Mouse (Mus musculus) urinary bladder, postnatal 25 days (tissue): ENCODE data around the gene Rrad.

Experiments used
- DNase-seq: peaks from one replicate; pipeline ENCODE4 v3.0.0; 2022; ENCODE audit warnings: low spot score

Rrad gene

DNA sequence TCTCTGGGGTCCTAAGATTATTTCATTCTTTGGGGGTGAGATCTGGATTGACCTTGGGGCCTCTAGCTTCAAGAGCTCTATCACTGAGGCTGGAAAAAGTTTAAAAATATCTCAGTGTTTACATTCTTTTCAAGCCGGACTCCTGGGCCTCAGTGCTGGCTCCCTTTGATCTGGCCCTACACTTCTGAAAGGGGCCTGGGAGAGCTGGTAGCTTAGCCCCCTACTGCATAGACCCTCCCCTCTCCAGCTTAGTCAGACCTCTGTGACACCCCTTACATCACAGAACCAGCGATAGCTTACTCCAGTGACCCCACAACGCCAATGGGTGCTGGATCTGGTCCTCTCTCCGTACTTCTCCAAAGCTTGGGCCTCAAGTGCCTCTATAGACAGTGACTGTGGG lies 19.5 kb downstream of the Rrad start:
- no peak for DNase-seq

DNA sequence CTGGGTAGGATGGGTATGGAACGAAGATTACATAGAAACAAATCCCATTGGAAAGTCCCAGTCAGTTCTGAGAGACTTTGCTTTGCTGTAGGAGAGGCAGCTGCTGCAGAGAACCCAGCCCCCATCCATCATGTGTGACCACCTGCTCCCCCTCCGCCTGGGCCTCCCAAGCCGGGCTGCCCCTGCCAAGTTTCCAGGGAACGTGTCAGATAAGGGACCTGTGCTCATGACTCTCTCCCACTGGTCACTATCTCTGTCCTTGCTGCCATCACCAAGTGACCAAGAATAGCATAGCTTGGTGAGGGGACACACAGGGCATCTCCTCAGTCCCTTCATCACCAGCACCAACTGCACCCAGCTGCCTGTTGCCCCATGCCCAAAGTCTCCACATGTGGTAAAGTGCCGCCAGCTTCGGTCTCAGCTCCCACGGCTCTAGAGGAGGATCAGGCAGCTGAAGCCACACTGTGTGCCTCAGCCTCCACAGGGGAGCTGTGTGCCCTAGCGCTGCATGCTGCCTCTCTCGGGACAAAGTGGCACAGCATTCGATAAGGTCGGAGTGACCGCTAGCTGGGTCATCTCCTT lies 20.9 kb downstream of the Rrad start:
- no peak for DNase-seq

DNA sequence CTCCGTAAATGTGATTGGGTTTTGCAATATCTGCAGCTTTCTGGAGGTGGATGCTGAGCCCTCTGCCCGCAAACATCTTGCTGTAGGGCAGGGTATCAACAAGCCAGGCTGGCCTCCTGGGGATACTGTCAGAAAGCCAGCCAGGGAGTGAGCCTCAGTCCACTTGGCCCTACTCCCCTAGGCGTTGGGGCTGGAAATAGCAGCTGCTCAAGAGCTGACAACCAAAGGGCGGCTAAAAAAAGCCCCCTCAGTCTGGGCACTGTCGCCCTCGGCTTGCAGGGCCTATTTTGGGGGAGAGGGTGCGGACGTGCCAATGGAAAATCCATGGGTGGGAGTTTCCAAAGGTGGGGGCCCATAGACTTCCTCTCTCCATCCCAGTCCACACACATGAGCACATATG lies 21.9 kb downstream of the Rrad start:
- DNase-seq, result no peak

DNA sequence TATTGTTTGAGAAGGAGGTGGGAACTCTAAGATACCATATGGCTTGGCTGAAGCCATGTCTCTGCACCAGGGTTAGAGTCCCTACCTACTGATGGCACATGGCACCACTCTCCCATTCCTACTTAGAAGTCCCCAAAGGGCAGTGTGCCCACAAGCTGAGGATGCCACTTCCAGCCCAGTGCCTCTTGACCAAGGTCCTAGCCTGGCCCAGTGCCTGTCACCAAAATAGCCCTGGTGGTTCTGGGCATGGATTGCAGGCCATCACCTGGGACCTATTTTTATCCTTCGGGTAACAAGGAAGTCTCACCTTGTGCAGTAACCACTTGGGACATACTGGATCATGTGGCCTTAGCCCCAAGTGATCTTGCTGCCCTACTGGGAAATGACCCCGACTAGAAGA lies 23.2 kb downstream of the Rrad start:
- no peak for DNase-seq

DNA sequence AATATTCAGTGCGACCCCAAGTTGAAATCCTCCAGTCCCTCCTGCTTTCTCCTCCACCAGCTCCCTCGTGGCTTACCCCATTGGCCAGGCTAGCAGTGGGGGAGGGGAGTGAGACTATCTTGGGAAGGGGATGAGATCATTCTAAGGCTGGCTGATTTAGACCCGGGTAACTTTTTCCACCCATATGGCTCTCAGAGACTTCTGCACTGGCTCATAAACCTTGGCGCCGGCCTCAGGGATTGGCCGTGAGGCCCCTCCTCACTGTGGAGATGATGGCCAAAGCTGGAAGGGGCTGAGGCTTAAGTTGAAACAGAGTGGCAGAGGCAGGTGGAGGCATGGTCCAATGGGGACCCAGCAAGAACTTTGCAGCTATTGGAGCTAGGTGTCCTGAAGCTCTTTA lies 24.8 kb downstream of the Rrad start:
- no peak for DNase-seq

DNA sequence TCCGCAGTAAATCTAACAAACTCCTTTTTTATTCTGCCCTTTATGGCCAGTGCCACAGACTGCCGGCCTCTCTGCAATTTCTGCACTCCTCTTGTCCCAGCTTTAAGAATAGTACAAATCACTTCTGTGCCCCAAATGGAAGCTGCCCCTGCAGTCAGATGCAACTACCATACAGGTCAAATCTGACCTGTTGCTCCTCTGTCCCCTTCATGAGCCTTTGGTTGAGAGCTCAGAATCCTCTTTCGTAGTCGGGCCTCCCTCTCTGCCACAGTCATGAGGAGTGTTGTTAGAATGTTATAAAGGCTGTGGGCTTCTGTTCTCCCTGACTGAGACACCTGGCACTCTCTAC lies 27.9 kb downstream of the Rrad start:
- no peak for DNase-seq

DNA sequence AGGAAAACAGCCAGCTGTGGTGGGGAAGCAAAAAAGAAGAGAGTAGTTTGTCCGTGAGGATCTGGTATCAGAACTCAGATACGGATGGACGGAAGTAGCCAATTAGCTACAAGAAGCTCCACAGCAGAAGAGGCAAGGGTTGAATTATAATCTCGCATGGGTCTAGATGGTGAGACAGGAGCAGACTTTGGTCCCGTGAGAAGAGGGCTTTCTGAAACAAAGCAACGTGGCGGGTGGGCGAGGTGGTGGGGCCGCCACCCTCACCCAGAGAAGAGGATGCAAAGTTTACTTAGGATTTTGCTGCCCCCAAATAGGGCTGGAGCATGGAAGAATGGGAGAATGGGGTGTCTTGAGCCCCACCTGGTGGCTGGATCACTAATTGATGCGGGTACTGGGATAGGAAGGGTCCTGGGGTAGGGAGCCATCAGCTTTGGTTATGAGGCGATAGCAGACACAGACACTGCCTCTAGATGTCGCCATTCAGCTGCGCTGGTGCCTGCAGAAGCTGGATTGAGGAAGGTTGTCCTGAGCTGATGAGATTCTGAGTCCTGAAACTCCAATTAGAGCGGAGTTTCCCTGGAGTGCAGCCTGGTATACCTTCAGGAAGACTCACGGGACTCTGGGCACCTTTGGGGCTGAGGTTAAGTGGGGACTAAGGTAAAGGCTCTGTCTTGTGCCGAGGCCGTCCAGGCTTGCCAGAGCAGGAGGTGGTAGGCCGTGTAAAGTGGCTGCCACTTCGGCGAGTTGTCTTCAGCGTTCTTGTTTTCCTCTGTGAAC lies 28.5 kb downstream of the Rrad start:
- DNase-seq, result peak; percentile 62

DNA sequence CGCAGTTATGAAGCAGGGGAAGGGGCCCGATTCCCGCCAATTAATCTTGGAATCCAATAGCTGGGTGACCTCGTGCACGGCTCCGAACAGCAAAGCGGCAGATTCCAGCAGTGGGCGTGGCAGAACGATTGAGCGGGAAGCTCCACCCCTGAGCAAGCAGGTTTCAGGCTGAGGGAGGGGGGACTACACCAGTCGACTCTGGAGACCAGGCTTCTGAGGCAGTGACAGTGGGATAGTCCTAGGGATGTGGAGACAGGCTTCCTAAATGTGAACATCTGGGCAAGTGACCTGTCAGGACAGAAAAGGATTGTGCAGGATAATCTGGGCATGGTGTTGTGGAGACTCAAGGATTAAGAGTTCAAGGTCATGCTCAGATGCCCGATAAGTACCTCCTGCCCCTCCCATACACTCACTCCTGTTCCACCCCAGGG lies 29.2 kb downstream of the Rrad start:
- no peak for DNase-seq

DNA sequence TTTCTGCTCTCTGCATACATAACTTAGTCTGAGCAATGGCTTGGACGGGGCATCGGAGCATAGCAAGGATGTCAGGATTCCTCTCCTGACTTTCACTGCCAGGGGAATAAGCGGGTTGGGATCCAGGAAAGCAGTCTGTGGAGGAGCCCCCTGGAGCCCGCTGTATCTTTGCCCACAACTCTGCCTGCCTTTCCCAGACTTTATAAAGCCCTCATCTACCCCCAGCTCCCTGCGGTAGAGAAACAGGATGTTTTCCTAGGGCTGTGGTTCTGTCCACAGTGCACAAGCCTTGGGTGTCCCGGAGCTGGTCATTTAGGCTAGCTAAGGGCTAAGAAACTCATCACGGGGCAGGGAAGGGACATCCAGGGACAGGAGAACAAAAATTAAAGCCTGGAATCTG lies 29.7 kb downstream of the Rrad start:
- no peak for DNase-seq

DNA sequence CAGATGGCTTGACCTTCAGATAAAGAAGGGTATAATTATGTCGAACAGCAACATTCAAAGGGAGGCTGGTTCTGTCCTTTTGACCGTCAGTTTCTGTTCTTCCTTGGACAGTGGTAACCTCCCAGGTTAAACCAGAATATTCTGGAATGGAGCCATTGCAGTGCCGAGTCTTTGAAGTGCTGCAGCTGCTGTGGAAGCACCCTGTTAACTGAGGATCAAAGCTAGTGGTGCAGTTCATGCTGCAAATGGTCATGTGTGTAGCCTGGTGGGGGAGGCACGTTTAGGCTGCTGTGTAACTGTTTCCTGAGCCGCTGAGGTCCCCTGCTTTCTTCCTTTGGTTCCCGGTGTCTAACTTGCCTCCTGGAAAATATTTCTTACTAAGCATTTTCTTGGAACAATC lies 32.6 kb downstream of the Rrad start:
- no peak for DNase-seq

DNA sequence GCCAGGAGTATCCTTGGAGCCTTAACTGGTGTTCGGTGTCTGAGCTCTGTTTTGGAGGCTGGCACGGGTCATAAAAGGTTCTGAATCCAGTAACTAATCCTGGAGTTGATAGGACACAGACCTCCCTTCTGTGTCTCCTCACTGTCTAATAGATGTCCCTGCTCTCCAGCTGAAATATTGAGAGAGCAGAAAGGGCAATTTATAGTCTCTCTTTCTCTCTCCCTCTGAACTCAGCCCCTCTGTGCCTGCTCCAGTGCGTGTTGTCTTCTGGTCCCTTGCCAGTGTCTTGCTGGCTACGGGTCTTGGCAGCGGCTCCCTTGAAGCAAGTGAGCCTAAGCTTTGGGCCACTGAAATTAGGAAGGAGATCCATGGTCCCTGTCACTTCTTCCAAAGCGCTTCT lies 33.5 kb downstream of the Rrad start:
- no peak for DNase-seq

DNA sequence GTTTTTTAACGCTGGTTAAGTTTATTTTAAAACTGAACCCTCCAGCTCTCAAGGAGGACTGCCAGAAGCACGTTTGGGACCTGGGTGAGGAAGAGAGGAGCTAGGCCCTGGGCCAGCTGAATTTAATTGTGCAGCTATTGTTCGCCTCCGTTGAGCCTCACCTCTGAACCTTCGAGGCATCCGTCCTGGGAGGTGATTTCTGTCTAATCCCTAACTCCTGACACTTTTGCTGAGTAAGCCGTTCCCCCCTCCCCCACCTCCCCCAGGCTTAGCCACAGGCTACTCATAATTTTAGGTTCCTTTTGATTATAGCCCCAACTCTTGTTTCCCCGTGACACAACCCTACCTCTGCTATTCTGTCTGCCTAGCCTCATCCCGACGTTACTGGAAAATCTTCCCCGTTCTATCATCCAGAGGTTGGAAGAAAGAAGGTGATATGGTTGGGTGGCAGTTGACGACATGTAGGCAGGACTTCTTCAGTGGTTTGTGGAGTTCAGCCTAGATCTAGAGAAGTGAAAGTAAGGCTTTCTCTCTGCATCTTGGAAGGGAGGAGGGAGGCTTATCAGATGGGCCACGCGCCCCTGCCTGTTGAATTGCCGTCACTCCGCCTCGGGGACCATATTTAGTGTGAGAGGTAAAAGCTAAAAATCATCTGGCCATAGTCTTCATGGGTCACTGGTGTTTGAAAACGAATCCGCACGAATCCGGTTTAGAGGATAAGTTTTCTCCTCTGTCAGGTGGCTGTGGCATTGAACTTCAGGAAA lies 35.2 kb downstream of the Rrad start:
- no peak for DNase-seq

DNA sequence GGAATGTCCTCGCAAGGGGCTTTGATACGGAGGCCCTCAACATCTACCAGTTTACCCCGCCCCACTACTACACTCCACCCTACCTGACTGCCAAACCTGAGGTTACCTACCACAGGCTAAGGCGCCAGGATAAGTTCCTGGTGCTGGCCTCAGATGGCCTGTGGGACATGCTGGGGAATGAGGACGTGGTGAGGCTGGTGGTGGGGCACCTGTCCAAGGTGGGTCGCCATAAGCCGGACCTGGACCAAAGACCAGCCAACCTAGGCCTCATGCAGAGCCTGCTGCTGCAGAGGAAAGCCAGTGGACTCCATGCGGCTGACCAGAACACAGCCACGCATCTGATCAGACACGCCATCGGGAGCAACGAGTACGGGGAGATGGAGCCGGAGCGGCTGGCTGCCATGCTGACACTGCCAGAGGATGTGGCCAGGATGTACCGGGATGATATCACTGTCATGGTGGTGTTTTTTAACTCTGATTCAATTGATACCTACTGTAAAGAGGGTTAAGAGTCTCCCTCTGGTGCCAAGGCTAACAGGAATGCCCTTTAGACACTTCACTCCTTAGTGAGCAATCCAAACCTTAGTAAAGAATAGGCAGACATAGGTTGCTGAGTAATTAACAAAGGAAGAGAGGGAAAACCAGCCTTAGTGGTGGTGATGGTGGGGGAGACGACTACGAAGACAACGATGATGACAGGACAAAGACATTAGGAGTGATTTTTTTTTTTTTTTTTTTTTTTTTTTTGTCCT lies 36.3 kb downstream of the Rrad start:
- no peak for DNase-seq

DNA sequence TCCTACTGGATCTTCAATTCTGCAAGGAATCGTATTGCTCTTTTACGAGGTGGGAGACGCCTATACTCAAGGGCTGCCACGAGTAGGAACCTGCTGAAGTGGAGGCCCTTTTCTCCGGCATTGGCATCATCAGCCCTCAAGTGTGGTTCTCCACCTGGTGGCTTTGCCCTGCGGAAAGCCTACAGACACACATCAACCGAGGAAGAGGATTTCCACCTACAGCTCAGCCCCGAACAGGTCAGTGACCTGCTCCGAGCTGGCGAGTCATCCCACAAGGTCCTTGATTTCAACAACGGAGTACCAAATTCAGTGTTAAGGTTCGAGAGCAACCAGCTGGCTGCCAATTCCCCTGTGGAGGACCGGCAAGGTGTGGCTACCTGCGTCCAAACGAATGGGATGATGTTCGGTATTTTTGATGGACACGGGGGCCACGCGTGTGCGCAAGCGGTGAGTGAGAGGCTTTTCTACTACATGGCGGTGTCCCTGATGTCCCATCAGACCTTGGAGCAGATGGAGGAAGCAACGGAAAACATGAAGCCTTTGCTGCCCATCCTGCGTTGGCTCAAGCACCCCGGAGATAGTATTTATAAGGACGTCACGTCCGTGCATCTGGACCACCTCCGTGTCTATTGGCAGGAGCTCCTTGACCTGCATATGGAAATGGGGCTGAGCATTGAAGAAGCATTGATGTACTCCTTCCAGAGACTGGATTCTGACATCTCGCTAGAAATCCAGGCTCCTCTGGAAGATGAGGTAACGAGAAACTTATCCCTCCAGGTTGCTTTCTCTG lies 37.4 kb downstream of the Rrad start:
- DNase-seq, result no peak

DNA sequence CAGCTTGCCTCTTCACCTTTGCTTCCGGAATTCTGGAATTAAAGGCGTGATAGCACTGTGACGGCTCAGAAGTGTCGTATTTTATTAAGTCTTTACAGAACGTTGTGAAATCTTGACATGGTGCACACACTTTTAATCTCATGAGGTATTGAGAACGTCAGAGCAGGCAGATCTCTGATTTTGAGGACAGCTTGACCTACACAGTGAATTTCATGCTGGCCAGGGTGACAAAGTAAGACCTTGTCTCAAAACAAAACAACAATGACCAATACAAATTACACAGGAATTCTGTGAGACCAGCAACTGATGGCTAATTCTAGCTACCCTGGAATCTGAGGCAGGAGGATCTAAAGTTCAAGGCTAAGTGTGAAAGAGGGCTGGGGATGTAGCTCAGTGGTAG lies 38.6 kb downstream of the Rrad start:
- DNase-seq, result no peak

DNA sequence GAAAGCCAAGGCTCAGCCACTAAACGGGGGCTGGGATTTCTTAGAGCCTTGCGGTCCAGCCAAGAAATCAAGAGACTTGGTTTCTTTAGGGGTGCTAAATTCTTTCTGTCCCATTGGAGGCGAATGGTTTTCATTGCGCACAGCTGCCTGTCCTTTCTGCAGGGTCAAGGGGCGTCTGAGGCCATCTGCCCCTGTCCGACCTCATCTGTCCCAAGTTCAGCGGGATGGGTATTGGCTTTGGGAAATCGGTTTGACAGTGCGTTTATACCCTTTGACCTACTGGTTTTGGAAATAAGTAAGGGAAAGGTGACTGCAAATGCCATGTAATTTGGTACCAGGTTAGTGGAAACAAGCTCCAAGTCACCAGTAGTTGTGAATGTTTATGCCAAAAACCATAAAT lies 39.3 kb downstream of the Rrad start:
- DNase-seq, result no peak

DNA sequence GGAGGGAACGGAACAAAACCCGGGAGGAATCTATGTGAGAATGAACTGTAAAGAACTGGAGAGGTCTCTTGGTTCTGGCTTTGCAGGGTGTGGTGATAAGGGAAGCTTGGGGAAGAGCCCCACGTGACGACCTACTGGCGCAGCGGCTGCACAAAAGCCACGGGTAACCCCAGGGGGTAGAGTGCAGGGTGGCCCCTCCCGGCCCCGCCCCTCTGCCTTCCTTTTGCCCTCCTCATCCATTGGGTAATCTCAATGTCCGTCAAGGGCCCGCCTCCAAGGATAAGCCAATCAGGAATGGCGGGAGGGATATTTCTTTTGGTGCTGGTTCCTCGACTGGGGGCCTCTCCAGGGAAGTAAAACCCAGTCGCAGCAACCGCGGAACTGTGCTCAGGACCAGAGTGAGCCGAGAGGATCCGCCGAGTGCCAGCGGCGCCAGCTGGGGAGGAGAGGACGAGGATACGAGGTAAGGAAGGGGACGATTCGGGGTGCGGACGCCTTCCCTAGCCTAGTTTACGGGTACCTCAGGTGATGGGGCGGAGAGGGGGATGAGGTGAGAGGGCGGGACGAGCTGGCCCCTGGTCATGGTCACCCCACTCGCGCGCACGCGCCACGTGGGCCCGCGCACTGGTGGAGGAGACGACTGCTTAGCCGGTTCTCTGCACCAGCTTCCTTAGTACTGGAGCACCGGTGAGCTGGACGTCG lies 39.8 kb downstream of the Rrad start, which contains the start of gene Pdp2:
TSS of gene Pdp2 (plus strand) at position 319 of the 702 bp plus-strand sequence.
- DNase-seq, result peak; percentile 82

DNA sequence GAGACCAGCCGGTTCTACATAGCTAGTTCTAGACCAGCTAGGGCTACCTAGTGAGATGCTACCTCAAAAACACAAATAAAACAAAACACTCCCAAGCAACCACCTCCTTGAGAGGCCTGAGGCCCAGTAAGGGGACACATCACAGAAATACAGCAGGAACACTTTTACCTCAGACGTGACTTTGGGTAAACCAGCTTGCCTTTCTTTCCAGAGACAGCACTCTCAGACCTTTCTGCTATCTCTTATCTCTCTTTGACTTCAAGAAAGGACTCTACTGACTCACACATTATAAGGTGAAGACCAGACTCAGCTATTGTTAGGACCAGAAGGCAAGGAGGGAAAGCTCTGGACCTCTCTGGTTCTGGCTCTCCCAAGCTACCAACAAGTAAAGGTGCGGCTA lies 40.8 kb downstream of the Rrad start:
- DNase-seq, result no peak

DNA sequence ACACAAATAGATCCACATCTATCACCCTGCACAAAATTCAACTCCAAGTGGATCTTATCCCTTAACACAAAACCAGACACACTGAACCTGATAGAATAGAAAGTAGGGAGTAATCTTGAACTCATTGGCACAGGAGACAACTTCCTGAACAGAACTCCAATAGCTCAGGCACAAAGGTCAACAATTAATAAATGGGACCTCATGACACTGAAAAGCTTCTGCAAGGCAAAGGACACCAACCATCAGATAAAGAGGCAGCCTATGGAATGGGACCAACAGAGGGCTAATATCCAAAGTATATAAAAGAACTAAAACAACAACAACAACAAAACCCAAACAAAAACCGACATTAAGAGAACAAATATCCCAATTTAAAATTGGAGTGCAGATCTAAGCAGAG lies 46.6 kb downstream of the Rrad start:
- DNase-seq, result no peak
